Mouse (Mus musculus) thymus, adult 2 months (tissue): ENCODE data around the gene Irs3. TPM values are rescaled to one million over a fixed set of nuclear protein-coding genes. Genes with fewer than 3 reads are reported as not detected.
A peak's percentile ranks its signal among the peaks of the same experiment; 100 is the strongest.

Source experiments
- DNase-seq: peaks from one replicate; pipeline ENCODE4 v3.0.0; 2021
- H3K27ac ChIP-seq: fragments of 200-500 bp; 2 replicates; pipeline ENCODE4 v1.5.1; 2012; ENCODE audit warnings: low read length, control low read depth; ENCODE audit not compliant: control insufficient read depth, insufficient read depth
- H3K27me3 ChIP-seq: fragments of 200-500 bp; 2 replicates; pipeline ENCODE4 v1.6.1; 2012; ENCODE audit warnings: mild to moderate bottlenecking, low read length, moderate library complexity, mixed read lengths; ENCODE audit not compliant: control insufficient read depth, insufficient read depth
- H3K36me3 ChIP-seq: fragments of 200-500 bp; 2 replicates; pipeline ENCODE4 v1.6.1; 2012; ENCODE audit warnings: mild to moderate bottlenecking, low read length, moderate library complexity; ENCODE audit not compliant: control insufficient read depth, insufficient read depth
- H3K4me1 ChIP-seq: fragments of 200-500 bp; replicated peaks from 2 replicates; pipeline ENCODE4 v1.6.1; 2012; ENCODE audit warnings: low read length; ENCODE audit not compliant: control insufficient read depth, insufficient read depth
- H3K4me3 ChIP-seq: fragments of 200-500 bp; 2 replicates; pipeline ENCODE4 v1.5.1; 2012; ENCODE audit warnings: mild to moderate bottlenecking, low read length, control low read depth, moderate library complexity; ENCODE audit not compliant: control insufficient read depth, insufficient read depth
- CTCF ChIP-seq: fragments of 200-500 bp; IDR thresholded peaks from 2 replicates; pipeline ENCODE4 v1.5.1; 2012; ENCODE audit warnings: mild to moderate bottlenecking, control low read depth, low read length, moderate library complexity, borderline replicate concordance; ENCODE audit not compliant: control insufficient read depth, poor library complexity, insufficient read depth; ENCODE audit errors: extremely low read depth
- POLR2A ChIP-seq: fragments of 200-500 bp; IDR thresholded peaks from 2 replicates; pipeline ENCODE4 v1.6.1; 2012; ENCODE audit warnings: mild to moderate bottlenecking, low read length, control low read depth, moderate library complexity; ENCODE audit not compliant: control insufficient read depth, poor library complexity, insufficient read depth; ENCODE audit errors: extremely low read depth
- WGBS: fragments of 180-500 bp; shearing (Covaris S2); methylation state at CpG from one replicate; pipeline ENCODE4 v1.1.7; 2018; 5-methylcytosine and 5-hydroxymethylcytosine counted together
- polyA plus RNA-seq: library from polyadenylated mRNA; depleted of rRNA; stranded (reverse); fragments of >200 nt; gene quantifications from 2 replicates; pipeline ENCODE4 v1.2.3, GENCODE M21; 2012

Gene Irs3
- polyA plus RNA-seq, 1 experiment, result 2.5 TPM

DNA sequence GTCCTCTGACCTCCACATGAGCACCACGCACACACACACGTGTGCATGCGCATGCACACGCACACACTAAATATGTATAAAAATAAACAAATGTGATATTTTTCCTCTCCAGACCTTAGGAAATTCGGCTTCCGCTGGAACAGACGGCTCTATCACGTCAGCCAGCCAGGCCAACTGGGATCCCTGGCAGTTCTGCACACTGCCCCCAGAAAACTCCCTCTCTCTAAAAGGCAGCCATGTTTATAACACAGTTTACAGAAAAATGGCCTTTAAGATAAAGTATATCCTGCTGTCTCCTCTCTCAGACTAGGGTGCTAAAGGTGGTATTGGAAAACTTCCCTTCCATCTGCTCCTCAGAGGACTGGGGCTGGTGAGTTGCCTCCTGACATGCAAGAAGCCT lies 32.3 kb upstream of the Irs3 start:
- TF ChIP-seq CTCF, result no peak
- no peak for TF ChIP-seq POLR2A
- DNase-seq, result no peak
- H3K4me1 ChIP-seq, result peaks cover 14% of the 10 kb centered on the region

DNA sequence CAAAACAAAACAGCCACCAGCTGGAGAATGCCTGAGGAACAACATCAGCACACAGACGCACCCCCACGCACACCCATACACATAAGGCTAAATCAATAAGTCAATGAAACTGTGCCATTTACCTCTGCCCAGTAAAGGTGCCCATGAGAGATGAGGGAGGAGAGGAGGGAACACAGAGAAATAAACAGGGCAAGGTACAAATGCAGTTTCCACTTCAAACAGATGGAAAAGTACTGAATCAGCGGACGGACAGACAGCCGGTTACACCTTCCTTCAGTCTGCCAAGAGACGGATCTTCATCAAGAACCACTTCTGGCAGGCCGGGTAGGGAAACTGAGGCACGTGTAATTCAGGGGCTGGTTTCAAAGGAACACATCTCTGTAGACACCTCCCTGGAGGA lies 29.3 kb upstream of the Irs3 start:
- Histone ChIP-seq H3K27me3 (no peaks in the 10 kb centered on the region), H3K27ac (no peak overlapping the region), H3K4me1 (peaks cover 16% of the 10 kb centered on the region), H3K4me3 (no peak overlapping the region), H3K36me3 (peaks cover 18% of the 10 kb centered on the region)
- no peak for DNase-seq
- WGBS, result 97% methylated on average over 8 of the region's 8 CpGs
- TF ChIP-seq CTCF, result no peak

More for the DNA sequence above, 32.3 kb upstream of the Irs3 start:
- Histone ChIP-seq H3K27ac (no peak overlapping the region), H3K4me3 (no peak overlapping the region), H3K27me3 (no peaks in the 10 kb centered on the region), H3K36me3 (peaks cover 27% of the 10 kb centered on the region)
- 96% methylated on average over 8 of the region's 8 CpGs for WGBS

DNA sequence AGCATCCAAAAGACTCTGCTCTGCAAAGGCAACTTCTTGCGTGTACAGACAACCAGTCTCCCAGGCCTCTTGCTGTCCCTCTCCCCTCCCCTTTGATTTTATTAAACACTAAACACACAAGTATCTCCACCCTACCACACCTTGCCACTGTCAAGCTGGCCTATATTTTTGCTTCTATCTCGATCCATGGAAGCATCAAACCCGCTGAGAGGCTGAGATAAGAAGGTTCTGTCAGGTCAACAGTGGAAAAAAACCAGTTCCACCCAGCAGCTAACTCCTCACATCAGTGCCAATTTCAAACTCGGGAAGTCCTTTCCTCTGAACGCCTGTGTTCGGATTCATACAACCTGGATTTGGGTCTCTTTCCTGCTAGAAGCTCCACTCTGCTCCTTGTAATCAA lies 27.5 kb upstream of the Irs3 start:
- TF ChIP-seq CTCF (no peak), POLR2A (no peak)
- no peak overlapping the region for H3K4me3 ChIP-seq
- no peaks in the 10 kb centered on the region for H3K27me3 ChIP-seq
- no peak overlapping the region for H3K27ac ChIP-seq
- DNase-seq, result no peak
- WGBS, result 96% methylated on average over 6 of the region's 6 CpGs
- H3K4me1 ChIP-seq, result peaks cover 16% of the 10 kb centered on the region
- peaks cover 15% of the 10 kb centered on the region for H3K36me3 ChIP-seq

- H3K27ac ChIP-seq, result no peak overlapping the region
- H3K4me3 ChIP-seq, result no peak overlapping the region
- DNase-seq, result no peak
- WGBS, result 96% methylated on average over 5 of the region's 5 CpGs
- H3K27me3 ChIP-seq, result no peaks in the 10 kb centered on the region
- TF ChIP-seq POLR2A (no peak), CTCF (no peak)
- H3K4me1 ChIP-seq, result peaks cover 16% of the 10 kb centered on the region
- peaks cover 14% of the 10 kb centered on the region for H3K36me3 ChIP-seq
These were observed 26.8 kb upstream of the Irs3 start for GRCm38 (mm10) chr5:137672361-137672760.

- Histone ChIP-seq H3K4me3 (no peak overlapping the region), H3K36me3 (peaks cover 20% of the 10 kb centered on the region), H3K27ac (peak overlapping the region; percentile 16; the same call in 1 of the 2 replicates), H3K27me3 (no peaks in the 10 kb centered on the region), H3K4me1 (peaks cover 16% of the 10 kb centered on the region)
- WGBS, result 21% methylated on average over 9 of the region's 9 CpGs
- no peak for DNase-seq
- TF ChIP-seq CTCF (no peak), POLR2A (no peak)
These were observed 26.1 kb upstream of the Irs3 start for GRCm38 (mm10) chr5:137671443-137672240.

DNA sequence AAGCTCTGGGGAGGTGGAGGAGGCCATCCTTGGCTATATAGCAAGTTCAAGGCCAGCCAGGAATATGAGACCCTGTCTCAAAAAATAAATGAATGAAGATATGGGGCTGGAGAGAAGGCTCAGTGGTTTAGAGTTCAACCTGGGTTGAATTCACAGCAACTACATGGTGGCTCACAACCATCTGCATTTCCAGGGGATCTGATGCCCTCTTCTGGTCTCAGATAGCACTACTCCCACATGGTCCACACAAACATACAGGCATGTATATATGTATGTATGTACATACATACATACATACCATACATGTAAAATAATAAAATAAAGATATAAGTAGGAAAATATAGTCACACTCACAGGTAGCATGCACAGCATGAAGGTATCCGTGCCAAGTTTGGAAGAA lies 24.7 kb upstream of the Irs3 start:
- peak; percentile 47 for DNase-seq
- TF ChIP-seq CTCF (no peak), POLR2A (no peak)
- Histone ChIP-seq H3K4me3 (no peak overlapping the region), H3K4me1 (peaks cover 16% of the 10 kb centered on the region), H3K36me3 (peaks cover 33% of the 10 kb centered on the region), H3K27ac (no peak overlapping the region), H3K27me3 (no peaks in the 10 kb centered on the region)
- 89% methylated on average over 1 of the region's 1 CpGs for WGBS
